Mouse (Mus musculus): Measurements from ENCODE around the gene Disc1.

The Disc1 gene

GRCm38 (mm10) chr8:125292933-125293591, 239.1 kb downstream of the Disc1 start:
- no peak for DNase-seq (ENCODE audit: extremely low read depth, low read depth, low spot score)

- DNase-seq (ENCODE audit: extremely low read depth, low read depth, low spot score) = no peak
These were observed 245.3 kb downstream of the Disc1 start for GRCm38 (mm10) chr8:125299248-125299647.

GRCm38 (mm10) chr8:125301931-125302361, 248.0 kb downstream of the Disc1 start:
- DNase-seq (ENCODE audit: extremely low read depth, low read depth, low spot score) = no peak

- DNase-seq (ENCODE audit: extremely low read depth, low read depth, low spot score) = no peak
These were observed 252.7 kb downstream of the Disc1 start for GRCm38 (mm10) chr8:125306665-125307064.

GRCm38 (mm10) chr8:125309985-125310384, 256.0 kb downstream of the Disc1 start:
- no peak for DNase-seq (ENCODE audit: extremely low read depth, low read depth, low spot score)

Measured in fat pad, adult 2 months (tissue).